Mouse (Mus musculus) CH12F3 (cell line): ENCODE results near the gene Vmn1r226.

ENCODE experiments used
- in situ Hi-C: fragments of 300-500 bp; cut with MboI; formaldehyde crosslinking; loops from 2 replicates; pipeline ENCODE4 v1.14.3; 2020; ENCODE audit warnings: low sequenced_read_pairs

Vmn1r226 gene

DNA sequence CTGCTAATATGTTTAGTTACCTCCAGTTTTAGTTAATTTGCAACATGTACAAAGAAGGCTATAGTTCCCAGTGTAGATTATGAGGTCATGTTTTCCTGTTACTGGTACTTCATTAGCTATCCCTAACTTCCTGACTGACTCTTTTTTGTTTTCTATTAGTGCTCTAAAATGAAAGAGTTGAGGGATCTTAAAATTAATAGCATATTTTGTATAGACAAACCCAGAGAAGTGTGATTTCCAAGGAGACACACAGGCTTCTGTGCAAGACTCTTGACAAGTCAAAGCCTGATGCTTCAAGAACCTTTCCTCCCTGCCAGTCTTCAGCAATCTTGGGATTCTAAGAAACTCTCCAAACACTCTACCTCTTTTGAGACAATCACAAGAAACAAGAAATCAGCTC lies at the start of gene Vmn1r226:
TSS of gene Vmn1r226 (plus strand) at position 301 of the 400 bp plus-strand sequence.
- in situ Hi-C loops = no loop called here

DNA sequence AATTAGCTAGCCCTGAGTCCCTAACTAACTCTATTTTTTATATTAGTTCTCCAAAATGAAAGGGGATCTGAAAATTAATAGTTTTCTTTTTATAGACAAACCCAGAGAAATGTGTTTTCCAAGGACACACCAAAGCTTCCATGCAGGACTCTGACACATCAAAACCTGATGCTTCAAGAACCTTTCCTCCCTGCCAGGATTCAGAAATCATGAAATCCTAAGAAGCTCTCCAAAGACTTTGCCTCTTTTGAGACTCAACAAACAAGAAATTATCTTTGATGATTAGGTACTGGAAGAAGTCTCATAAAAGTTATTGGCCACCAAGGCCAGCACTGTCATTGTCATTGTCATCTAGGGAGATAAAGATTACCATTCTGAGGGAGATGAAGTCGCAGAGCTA lies 46.9 kb downstream of the Vmn1r226 start, which contains the start of gene Vmn1r227:
TSS of gene Vmn1r227 (plus strand) at position 301 of the 400 bp plus-strand sequence.
- in situ Hi-C loops = no loop called here
